Mouse (Mus musculus) olfactory bulb, adult 2 months (tissue): ENCODE results near the gene Unk. TPM values are rescaled to one million over a fixed set of nuclear protein-coding genes. Genes with fewer than 3 reads are reported as not detected.
"Not testable (repeated sequence)": the region's sequence is repeated elsewhere in the genome, so short reads cannot be mapped to it uniquely, and the experiment has no call there.

ENCODE experiments used
- H3K27ac ChIP-seq: fragments of 200-500 bp; 2 replicates; pipeline ENCODE4 v1.5.1; 2012; ENCODE audit warnings: low read depth, low read length; ENCODE audit not compliant: insufficient read depth
- H3K4me1 ChIP-seq: fragments of 200-500 bp; 2 replicates; pipeline ENCODE4 v1.6.1; 2012; ENCODE audit warnings: low read length; ENCODE audit not compliant: control insufficient read depth, insufficient read depth
- H3K4me3 ChIP-seq: fragments of 200-500 bp; 2 replicates; pipeline ENCODE4 v1.5.1; 2012; ENCODE audit warnings: mild to moderate bottlenecking, low read depth, low read length, moderate library complexity; ENCODE audit not compliant: insufficient read depth
- CTCF ChIP-seq: fragments of 200-500 bp; IDR thresholded peaks from 2 replicates; pipeline ENCODE4 v1.5.1; 2012; ENCODE audit warnings: low read depth, mild to moderate bottlenecking, low read length, moderate library complexity; ENCODE audit not compliant: insufficient read depth
- POLR2A ChIP-seq: fragments of 200-500 bp; IDR thresholded peaks from 2 replicates; pipeline ENCODE4 v1.6.1; 2012; ENCODE audit warnings: mild to moderate bottlenecking, low read depth, low read length, moderate library complexity; ENCODE audit not compliant: insufficient read depth
- WGBS: fragments of 180-500 bp; shearing (Covaris S2); methylation state at CpG from one replicate; pipeline ENCODE4 v1.1.7; 2018; 5-methylcytosine and 5-hydroxymethylcytosine counted together
- polyA plus RNA-seq: library from polyadenylated mRNA; stranded (reverse); fragments of >200 nt; gene quantifications from 2 replicates; pipeline ENCODE4 v1.2.4, GENCODE M21; 2012; ENCODE audit warnings: low replicate concordance; ENCODE audit not compliant: missing spikeins, insufficient read depth, insufficient read length

Gene Unk
- polyA plus RNA-seq, 1 experiment: not detected

- Histone ChIP-seq H3K4me3 (no peak overlapping the region), H3K4me1 (no peaks in the 10 kb centered on the region; the same call in 1 of the 2 replicates), H3K27ac (no peak overlapping the region)
- TF ChIP-seq CTCF (no peak), POLR2A (no peak)
- WGBS: 66% methylated on average over 1 of the region's 1 CpGs
Observed at GRCm38 (mm10) chr11:116019360-116019791, 10.7 kb upstream of the Unk start.

DNA sequence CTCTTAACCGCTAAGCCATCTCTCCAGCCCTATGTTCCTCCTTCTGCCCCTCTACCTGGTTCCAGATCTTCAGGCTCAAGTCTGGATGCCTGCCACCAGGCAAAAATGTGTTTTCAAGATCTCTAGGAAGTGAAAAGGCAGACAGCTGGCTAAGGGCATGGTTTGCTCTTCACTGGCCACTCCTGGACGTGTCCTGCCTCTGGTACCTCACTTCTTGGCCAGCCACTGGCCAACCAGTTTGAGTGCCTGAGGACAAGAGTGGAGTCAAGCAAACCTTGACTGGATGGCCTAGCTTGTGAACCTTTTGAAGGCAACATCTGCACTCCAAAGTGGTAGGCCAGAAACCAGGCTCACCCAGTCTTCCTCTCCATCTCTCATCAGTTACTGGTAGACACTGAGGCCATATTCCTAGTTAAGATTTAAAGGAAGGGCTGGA is 10.1 kb upstream of the Unk start:
- H3K4me1 ChIP-seq: peaks cover under 1% of the 10 kb centered on the region; the same call in 1 of the 2 replicates
- H3K27ac ChIP-seq: no peak overlapping the region
- no peak for TF ChIP-seq CTCF
- TF ChIP-seq POLR2A: no peak
- 80% methylated on average over 2 of the region's 2 CpGs for WGBS
- H3K4me3 ChIP-seq: no peak overlapping the region

- Histone ChIP-seq H3K4me3 (no peak overlapping the region), H3K27ac (no peak overlapping the region), H3K4me1 (peaks cover 2% of the 10 kb centered on the region; the same call in 1 of the 2 replicates)
- no peak for TF ChIP-seq POLR2A
- TF ChIP-seq CTCF: no peak
- 9% methylated on average over 1 of the region's 1 CpGs for WGBS
Observed at GRCm38 (mm10) chr11:116020519-116020922, 9.6 kb upstream of the Unk start.

DNA sequence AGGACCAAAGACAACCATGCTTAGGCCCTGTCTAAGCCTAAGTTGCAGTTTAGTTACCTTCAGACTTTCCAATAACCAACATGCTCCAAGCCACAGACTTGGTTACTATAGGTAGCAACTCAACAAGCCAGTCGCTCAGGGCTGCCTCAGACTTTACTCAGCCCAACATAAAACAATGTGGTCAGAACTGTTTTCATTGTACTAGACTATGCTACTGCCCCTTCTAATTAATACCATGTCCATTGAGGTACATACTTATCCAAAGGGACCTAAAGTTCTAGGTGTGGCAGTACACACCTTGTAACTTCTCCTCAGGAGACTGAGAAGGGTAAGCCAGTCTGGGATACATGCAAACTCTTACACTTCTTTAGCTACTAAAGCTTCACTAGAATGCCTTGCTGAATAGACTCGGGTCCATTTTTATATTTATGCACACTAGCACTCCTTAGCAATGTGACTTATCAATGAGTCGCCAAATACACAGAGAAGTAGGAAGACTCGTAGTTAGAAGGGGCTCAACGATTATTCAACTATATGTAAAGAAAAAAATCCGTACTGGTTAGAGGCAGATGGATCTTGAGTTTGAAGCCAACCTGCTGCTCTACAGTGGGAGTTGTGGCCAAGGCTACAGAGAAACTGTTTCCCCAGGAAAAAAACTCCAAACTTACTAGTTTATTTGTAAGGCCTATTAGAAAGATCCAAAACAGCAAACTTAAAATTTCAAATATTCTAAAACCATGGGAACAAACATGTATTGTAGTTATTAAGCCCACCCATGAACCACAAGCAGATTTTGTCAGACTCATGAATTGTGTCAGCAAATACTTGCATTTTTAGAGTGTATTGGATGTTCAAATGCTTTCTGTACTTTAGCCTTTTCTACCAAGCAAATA is 8.5 kb upstream of the Unk start:
- Histone ChIP-seq H3K4me3 (no peak overlapping the region), H3K27ac (no peak overlapping the region), H3K4me1 (peaks cover 2% of the 10 kb centered on the region; the same call in 1 of the 2 replicates)
- no peak for TF ChIP-seq POLR2A
- TF ChIP-seq CTCF: no peak
- WGBS: 43% methylated on average over 6 of the region's 6 CpGs

GRCm38 (mm10) chr11:116022256-116022780 is 7.8 kb upstream of the Unk start:
- WGBS: 6% methylated on average over 4 of the region's 4 CpGs
- Histone ChIP-seq H3K4me3 (no peak overlapping the region), H3K4me1 (peaks cover 2% of the 10 kb centered on the region; the same call in 1 of the 2 replicates), H3K27ac (no peak overlapping the region)
- no peak for TF ChIP-seq POLR2A
- TF ChIP-seq CTCF: no peak

GRCm38 (mm10) chr11:116023074-116023770 is 6.9 kb upstream of the Unk start:
- Histone ChIP-seq H3K4me3 (peak overlapping the region; percentile 68), H3K27ac (peak overlapping the region; percentile 96)
- WGBS: under 1% methylated on average over 18 of the region's 18 CpGs
- H3K4me1 ChIP-seq: not testable (repeated sequence)

DNA sequence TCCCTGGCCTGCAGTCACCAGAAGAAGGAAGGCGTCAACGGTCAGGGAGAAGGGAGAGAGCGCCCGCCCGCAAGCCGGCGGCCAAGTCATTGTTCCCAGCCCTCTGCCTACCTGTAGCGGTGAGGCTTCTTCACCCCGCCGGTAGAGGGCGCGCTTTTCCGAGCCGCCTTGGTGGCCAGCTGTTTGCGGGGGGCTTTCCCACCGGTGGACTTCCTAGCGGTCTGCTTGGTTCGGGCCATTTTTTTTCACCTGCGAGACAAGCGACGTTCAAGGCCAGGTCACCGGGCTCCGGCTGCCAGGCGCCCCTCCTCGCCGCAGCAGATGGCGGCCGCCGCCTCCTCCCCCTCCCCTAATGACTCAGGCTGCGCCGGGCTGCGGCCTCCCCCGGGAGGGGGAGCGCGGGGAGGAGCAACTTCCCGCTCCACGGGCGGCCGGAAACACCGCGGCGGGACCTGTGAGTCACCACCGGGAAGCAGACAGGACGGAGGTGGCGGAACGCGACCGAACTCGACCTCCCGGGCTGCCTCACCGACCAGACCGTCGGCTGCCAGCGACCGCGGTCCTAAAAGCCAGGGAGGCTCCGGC is 6.3 kb upstream of the Unk start:
- 2% methylated on average over 57 of the region's 57 CpGs for WGBS
- H3K4me3 ChIP-seq: peak overlapping the region; percentile 68
- H3K27ac ChIP-seq: peak overlapping the region; percentile 96
- H3K4me1 ChIP-seq: peaks cover 2% of the 10 kb centered on the region; the same call in 1 of the 2 replicates
- TF ChIP-seq POLR2A (no peak), CTCF (peak; percentile 95)

- Histone ChIP-seq H3K27ac (peak overlapping the region; percentile 96), H3K4me1 (peaks cover 2% of the 10 kb centered on the region; the same call in 1 of the 2 replicates), H3K4me3 (peak overlapping the region; percentile 68)
- under 1% methylated on average over 37 of the region's 37 CpGs for WGBS
- TF ChIP-seq POLR2A: peak; percentile 100
- no peak for TF ChIP-seq CTCF
Observed at GRCm38 (mm10) chr11:116024356-116024808, 5.7 kb upstream of the Unk start.
